8 mouse cellular contexts compared by ENCODE assay signal in genomic region chr6:99523679-99524370, GRCm38 (mm10). TPM values are rescaled to one million over a fixed set of nuclear protein-coding genes. Genes with fewer than 3 reads are reported as not detected.
A peak's percentile ranks its signal among the peaks of the same experiment; 100 is the strongest.
DNase-seq lines count a peak whose midpoint lies in the region; ATAC-seq and TF ChIP-seq lines count a peak whose summit lies in the region.

No protein-coding gene starts in this region.

- H3K4me2 ChIP-seq in embryonic facial prominence, embryonic 15.5 days (replicated peaks) = peak overlapping the region; percentile 94
- peak overlapping the region; percentile 84 for H3K4me2 ChIP-seq in intestine, embryonic 15.5 days (replicated peaks)
- peak overlapping the region; percentile 93 for H3K4me2 ChIP-seq in neural tube, embryonic 12.5 days (replicated peaks)

- peak overlapping the region; percentile 64 for H3K9ac ChIP-seq in liver, adult 2 months (ENCODE audit: low read depth, low read length)
- peak overlapping the region; percentile 68; the same call in 1 of the 2 replicates for H3K9ac ChIP-seq in embryonic facial prominence, embryonic 15.5 days
- peak overlapping the region; percentile 94 for H3K9ac ChIP-seq in intestine, embryonic 15.5 days
- peak overlapping the region; percentile 93 for H3K9ac ChIP-seq in neural tube, embryonic 12.5 days

- peak; percentile 41 for DNase-seq in liver, adult 2 months (ENCODE audit: extremely low read depth, low read depth, low spot score)
- DNase-seq in liver = no peak
- no peak for DNase-seq in urinary bladder, postnatal 36 days (ENCODE audit: low spot score in 2 of 2)
- no peak for DNase-seq in testis, postnatal 14 days (ENCODE audit: low spot score)

- H3K27ac ChIP-seq in liver, adult 2 months (replicated peaks; ENCODE audit: insufficient read depth, low read depth, low read length) = peak overlapping the region; percentile 100
- H3K27ac ChIP-seq in embryonic facial prominence, embryonic 15.5 days (replicated peaks) = peak overlapping the region; percentile 98
- peak overlapping the region; percentile 99 for H3K27ac ChIP-seq in intestine, embryonic 15.5 days
- peak overlapping the region; percentile 98 for H3K27ac ChIP-seq in neural tube, embryonic 12.5 days

- H3K9me3 ChIP-seq in embryonic facial prominence, embryonic 15.5 days (replicated peaks) = no peaks in the 10 kb centered on the region
- H3K9me3 ChIP-seq in intestine, embryonic 15.5 days = no peaks in the 10 kb centered on the region
- H3K9me3 ChIP-seq in neural tube, embryonic 12.5 days = peaks cover 4% of the 10 kb centered on the region; the same call in 1 of the 2 replicates

- peaks cover 2% of the 10 kb centered on the region; the same call in 1 of the 2 replicates for H3K4me1 ChIP-seq in liver, adult 2 months (ENCODE audit: control insufficient read depth, insufficient read depth, low read length)
- peaks cover 21% of the 10 kb centered on the region; the same call in 1 of the 2 replicates for H3K4me1 ChIP-seq in embryonic facial prominence, embryonic 15.5 days
- no peaks in the 10 kb centered on the region; the same call in 1 of the 2 replicates for H3K4me1 ChIP-seq in intestine, embryonic 15.5 days (replicated peaks)
- H3K4me1 ChIP-seq in neural tube, embryonic 12.5 days = no peaks in the 10 kb centered on the region; the same call in 1 of the 2 replicates

- H3K4me3 ChIP-seq in liver, adult 2 months (ENCODE audit: insufficient read depth, low read depth, low read length) = peak overlapping the region; percentile 95
- H3K4me3 ChIP-seq in embryonic facial prominence, embryonic 15.5 days (replicated peaks) = peak overlapping the region; percentile 81
- peak overlapping the region; percentile 81 for H3K4me3 ChIP-seq in intestine, embryonic 15.5 days (replicated peaks)
- peak overlapping the region; percentile 74 for H3K4me3 ChIP-seq in neural tube, embryonic 12.5 days

- no peak for TF ChIP-seq POLR2A in liver, adult 2 months (IDR thresholded peaks at IDR 0.05; ENCODE audit: extremely low read depth, insufficient read depth, low read length)

- WGBS in liver, adult 2 months = 24% methylated on average over 10 of the region's 10 CpGs
- 24% methylated on average over 10 of the region's 10 CpGs for WGBS in embryonic facial prominence, embryonic 15.5 days
- 25% methylated on average over 10 of the region's 10 CpGs for WGBS in intestine, embryonic 15.5 days
- 24% methylated on average over 10 of the region's 10 CpGs for WGBS in neural tube, embryonic 12.5 days

- no peak for ATAC-seq in embryonic facial prominence, embryonic 15.5 days (ENCODE audit: insufficient number of reproducible peaks, low FRiP score, low TSS enrichment, low read depth)
- no peak for ATAC-seq in intestine, embryonic 15.5 days
- ATAC-seq in neural tube, embryonic 12.5 days (ENCODE audit: low FRiP score, low read depth) = no peak
- ATAC-seq in megakaryocyte progenitor cell, adult 5-6 weeks (replicated peaks; ENCODE audit: poor library complexity) = no peak

- peaks cover 4% of the 10 kb centered on the region; the same call in 1 of the 2 replicates for H3K79me2 ChIP-seq in liver, adult 2 months (ENCODE audit: control insufficient read depth, insufficient read depth, low read length)

- no peaks in the 10 kb centered on the region for H3K27me3 ChIP-seq in liver, adult 2 months (ENCODE audit: control insufficient read depth, insufficient read depth, low read length)
- H3K27me3 ChIP-seq in embryonic facial prominence, embryonic 15.5 days = no peaks in the 10 kb centered on the region
- no peaks in the 10 kb centered on the region for H3K27me3 ChIP-seq in intestine, embryonic 15.5 days (replicated peaks)
- no peaks in the 10 kb centered on the region for H3K27me3 ChIP-seq in neural tube, embryonic 12.5 days (replicated peaks)

- H3K36me3 ChIP-seq in liver, adult 2 months (ENCODE audit: control insufficient read depth, insufficient read depth, low read length) = no peaks in the 10 kb centered on the region
- no peaks in the 10 kb centered on the region for H3K36me3 ChIP-seq in embryonic facial prominence, embryonic 15.5 days
- H3K36me3 ChIP-seq in intestine, embryonic 15.5 days = no peaks in the 10 kb centered on the region; the same call in 1 of the 2 replicates
- peaks cover 8% of the 10 kb centered on the region; the same call in 1 of the 2 replicates for H3K36me3 ChIP-seq in neural tube, embryonic 12.5 days

- TF ChIP-seq CTCF in liver, adult 2 months (IDR thresholded peaks at IDR 0.05; ENCODE audit: low read depth, low read length) = no peak

RNA-seq across cellular contexts. Expression of gene Foxp1, which starts 1.3 kb away (rescaled TPM):
- total RNA-seq in liver, adult 2 months (2014; rRNA removed) = 24.8 and 35.3 TPM in 2 replicates
- polyA plus RNA-seq in liver, adult 2 months (2012; rRNA removed) = 18.8 and 22.7 TPM in 2 replicates
- polyA plus RNA-seq in embryonic facial prominence, embryonic 15.5 days (2015; fragmentation: Nextera tagmentation; extraction: Ambion mirVana) = 67.3 and 77.5 TPM in 2 replicates
- 87.2 and 103 TPM in 2 replicates for polyA plus RNA-seq in intestine, embryonic 15.5 days (2015; fragmentation: Nextera tagmentation; extraction: Ambion mirVana)
- polyA plus RNA-seq in neural tube, embryonic 12.5 days (2016; fragmentation: Nextera tagmentation; extraction: Ambion mirVana) = 82.2 and 91.8 TPM in 2 replicates
- total RNA-seq in megakaryocyte progenitor cell, adult 5-6 weeks (2015) = 72.1 and 97.3 TPM in 2 replicates
- total RNA-seq in megakaryocyte progenitor cell, adult 5-6 weeks (2017) = 49.5 and 50.1 TPM in 2 replicates
